7 mouse cellular contexts compared by ENCODE assay signal in genomic region chr13:84349721-84350040, GRCm38 (mm10).
DNase-seq lines count a peak whose midpoint lies in the region; ATAC-seq and TF ChIP-seq lines count a peak whose summit lies in the region.

No protein-coding gene starts in this region.

- no peak overlapping the region for H3K9ac ChIP-seq in lung, postnatal 0 days (replicated peaks; ENCODE audit: low read depth)
- H3K9ac ChIP-seq in liver, embryonic 14.5 days (replicated peaks) = no peak overlapping the region

- no peak for DNase-seq in lung, postnatal 0 days (ENCODE audit: low spot score)
- DNase-seq in lung, adult 2 months = no peak
- DNase-seq in hindbrain, embryonic 10.5 days (ENCODE audit: low spot score) = no peak
- DNase-seq in liver, embryonic 14.5 days (ENCODE audit: low read depth in 3 of 3, low spot score in 3 of 3) = no peak
- DNase-seq in thymus, adult 18-20 months = no peak
- DNase-seq in ovary, postnatal 10 days (ENCODE audit: low spot score) = no peak

- H3K9me3 ChIP-seq in lung, postnatal 0 days (ENCODE audit: low read length) = no peaks in the 10 kb centered on the region
- no peaks in the 10 kb centered on the region for H3K9me3 ChIP-seq in hindbrain, embryonic 10.5 days
- H3K9me3 ChIP-seq in liver, embryonic 14.5 days (ENCODE audit: control insufficient read depth, low read length) = no peaks in the 10 kb centered on the region

- TF ChIP-seq POLR2A in lung, adult 2 months (IDR thresholded peaks at IDR 0.05; ENCODE audit: borderline replicate concordance, extremely low read depth, low read depth, low read length) = no peak

- peak overlapping the region; percentile 80 for H3K4me2 ChIP-seq in lung, postnatal 0 days (replicated peaks; ENCODE audit: low read depth, low read length)
- peak overlapping the region; percentile 61 for H3K4me2 ChIP-seq in liver, embryonic 14.5 days (ENCODE audit: low read depth)

- peak overlapping the region; percentile 39; the same call in 1 of the 2 replicates for H3K4me3 ChIP-seq in lung, postnatal 0 days (ENCODE audit: low read depth, low read length)
- H3K4me3 ChIP-seq in lung, adult 2 months (replicated peaks; ENCODE audit: extremely low read depth, low read depth, low read length) = no peak overlapping the region
- peak overlapping the region; percentile 56 for H3K4me3 ChIP-seq in hindbrain, embryonic 10.5 days
- H3K4me3 ChIP-seq in liver, embryonic 14.5 days (ENCODE audit: insufficient read depth in 1 of 2, low read depth in 2 of 2, low read length in 2 of 2) = no peak overlapping the region

- 46% methylated on average over 4 of the region's 4 CpGs for WGBS in lung, postnatal 0 days
- 43% methylated on average over 4 of the region's 4 CpGs for WGBS in lung, adult 2 months
- 37% methylated on average over 4 of the region's 4 CpGs for WGBS in hindbrain, embryonic 10.5 days
- 29% methylated on average over 4 of the region's 4 CpGs for WGBS in liver, embryonic 14.5 days (ENCODE audit: insufficient replicate concordance)

- peaks cover 8% of the 10 kb centered on the region; the same call in 1 of the 2 replicates for H3K4me1 ChIP-seq in lung, postnatal 0 days (ENCODE audit: insufficient read depth, low read depth, low read length)
- 0 out of 2 replicates have a peak, but pooled peaks cover 2% of the 10 kb centered on the region for H3K4me1 ChIP-seq in lung, adult 2 months (ENCODE audit: control insufficient read depth, insufficient read depth, low read length)
- H3K4me1 ChIP-seq in hindbrain, embryonic 10.5 days (replicated peaks) = peaks cover 45% of the 10 kb centered on the region
- H3K4me1 ChIP-seq in liver, embryonic 14.5 days (replicated peaks; ENCODE audit: control insufficient read depth in 2 of 2, insufficient read depth in 2 of 2, low read length in 1 of 2) = peaks cover 0 to 4% of the 10 kb centered on the region in 2 experiments; a peak in 2 of 4 replicates

- H3K27me3 ChIP-seq in lung, postnatal 0 days (replicated peaks; ENCODE audit: insufficient read depth, low read length) = peaks cover 25% of the 10 kb centered on the region
- peaks cover 49% of the 10 kb centered on the region for H3K27me3 ChIP-seq in hindbrain, embryonic 10.5 days (ENCODE audit: insufficient read depth, poor library complexity, severe bottlenecking)
- peaks cover 38% of the 10 kb centered on the region for H3K27me3 ChIP-seq in liver, embryonic 14.5 days (ENCODE audit: control insufficient read depth, insufficient read depth, low read length)

- TF ChIP-seq EP300 in lung, postnatal 0 days (IDR thresholded peaks at IDR 0.05) = no peak
- TF ChIP-seq EP300 in liver, embryonic 14.5 days (IDR thresholded peaks at IDR 0.05; ENCODE audit: low read depth) = no peak

- H3K36me3 ChIP-seq in lung, postnatal 0 days (ENCODE audit: insufficient read depth, low read length) = no peaks in the 10 kb centered on the region
- no peaks in the 10 kb centered on the region for H3K36me3 ChIP-seq in hindbrain, embryonic 10.5 days
- H3K36me3 ChIP-seq in liver, embryonic 14.5 days (replicated peaks; ENCODE audit: control insufficient read depth, insufficient read depth, low read depth) = no peaks in the 10 kb centered on the region

- TF ChIP-seq CTCF in lung, postnatal 0 days (IDR thresholded peaks at IDR 0.05) = no peak
- TF ChIP-seq CTCF in lung, adult 2 months (IDR thresholded peaks at IDR 0.05; ENCODE audit: insufficient read depth, low read length) = no peak
- TF ChIP-seq CTCF in liver, embryonic 14.5 days (IDR thresholded peaks at IDR 0.05; ENCODE audit: low read depth) = no peak

- no peak for ATAC-seq in lung, postnatal 0 days
- ATAC-seq in liver, embryonic 14.5 days (ENCODE audit: insufficient read depth) = no peak
- ATAC-seq in monocyte, adult 5-6 weeks (replicated peaks; ENCODE audit: insufficient number of reproducible peaks, low FRiP score, low TSS enrichment, poor library complexity, severe bottlenecking) = no peak

- H3K27ac ChIP-seq in lung, postnatal 0 days (ENCODE audit: low read length) = no peak overlapping the region
- peak overlapping the region; percentile 93 for H3K27ac ChIP-seq in hindbrain, embryonic 10.5 days
- H3K27ac ChIP-seq in liver, embryonic 14.5 days = no peak overlapping the region

Comparison
In these comparisons a context has a peak if more than half of its experiments do, and no peak if none do; other contexts are left out.
1. H3K4me3 ChIP-seq: peak in lung, postnatal 0 days (single experiment) and hindbrain, embryonic 10.5 days (single experiment); none in lung, adult 2 months (single experiment) and liver, embryonic 14.5 days (0 of 2).